Mouse (Mus musculus) G1E (cell line): ENCODE results near the gene Mrm1. TPM values are rescaled to one million over a fixed set of nuclear protein-coding genes. Genes with fewer than 3 reads are reported as not detected.

Source experiments
- ATAC-seq: 2 replicates; pipeline ENCODE4 v1.8.0; 2016; ENCODE audit warnings: mild to moderate bottlenecking; ENCODE audit not compliant: insufficient number of reproducible peaks, poor library complexity, low FRiP score, severe bottlenecking; ENCODE audit errors: extremely low read depth
- DNase-seq: peaks from one replicate; pipeline ENCODE4 v3.0.0; 2012; ENCODE audit warnings: low spot score
- H3K27me3 ChIP-seq: 2 replicates; pipeline ENCODE4 v1.6.1; 2012; ENCODE audit warnings: mild to moderate bottlenecking, low read length, inconsistent platforms; ENCODE audit not compliant: insufficient read depth
- H3K36me3 ChIP-seq: replicated peaks from 2 replicates; pipeline ENCODE3; 2012; ENCODE audit warnings: mild to moderate bottlenecking, inconsistent platforms
- H3K4me1 ChIP-seq: 2 replicates; pipeline ENCODE4 v1.6.1; 2012; ENCODE audit warnings: low read depth, low read length, inconsistent platforms, mixed read lengths; ENCODE audit not compliant: insufficient read depth
- H3K4me3 ChIP-seq: 2 replicates; pipeline ENCODE4 v1.5.1; 2012; ENCODE audit warnings: low read depth, mild to moderate bottlenecking, inconsistent platforms, low read length, moderate library complexity, mixed read lengths
- H3K9me3 ChIP-seq: replicated peaks from 2 replicates; pipeline ENCODE4 v1.6.1; 2012; ENCODE audit warnings: inconsistent platforms
- CTCF ChIP-seq: IDR thresholded peaks from 2 replicates; pipeline ENCODE4 v1.5.1; 2012; ENCODE audit warnings: low read depth, low read length, inconsistent platforms, mixed read lengths
- GATA1 ChIP-seq: IDR thresholded peaks from 2 replicates; pipeline ENCODE4 v1.6.1; 2012; ENCODE audit warnings: borderline replicate concordance, low read length, inconsistent platforms, mixed read lengths
- GATA2 ChIP-seq: IDR thresholded peaks from 2 replicates; pipeline ENCODE4 v1.6.1; 2012; ENCODE audit warnings: low read depth, low read length, inconsistent platforms, borderline replicate concordance
- POLR2AphosphoS5 ChIP-seq: IDR thresholded peaks from 2 replicates; pipeline ENCODE4 v1.6.1; 2012; ENCODE audit warnings: low read depth, low read length, inconsistent platforms; ENCODE audit not compliant: insufficient replicate concordance
- TAL1 ChIP-seq: conservative IDR thresholded peaks from 2 replicates; pipeline ENCODE4 v1.6.1; 2012; ENCODE audit warnings: low read depth, low read length, inconsistent platforms, mixed read lengths
- polyA plus RNA-seq: library from polyadenylated mRNA; stranded (reverse); fragments of >175 nt; gene quantifications from 2 replicates; pipeline ENCODE4 v1.2.3, GENCODE M21; 2012
- total RNA-seq, 2 experiments: library from RNA; stranded (forward) in 1 of 2; stranded (reverse) in 1 of 2; fragments of 200-1000 nt in 1 of 2; fragments of >200 nt in 1 of 2; fragmentation: Nextera tagmentation in 1 of 2; gene quantifications; 2 replicates each; pipeline ENCODE4 v1.2.3; 2014 to 2017

Mrm1 gene
- total and polyA plus RNA-seq, 3 experiments = 8.0 to 14.1 (median 9.8) TPM

GRCm38 (mm10) chr11:84765125-84765524, 54.2 kb downstream of the Mrm1 start:
- Histone ChIP-seq H3K27me3 (peaks cover 61% of the 10 kb centered on the region), H3K36me3 (no peaks in the 10 kb centered on the region), H3K4me3 (no peak overlapping the region), H3K9me3 (no peaks in the 10 kb centered on the region), H3K4me1 (peaks cover 3% of the 10 kb centered on the region; the same call in 1 of the 2 replicates)
- ATAC-seq (no peak), DNase-seq (no peak)
- no peak for TF ChIP-seq CTCF
- TF ChIP-seq TAL1 = no peak
- no peak for TF ChIP-seq GATA1
- TF ChIP-seq GATA2 = no peak
- no peak for TF ChIP-seq POLR2AphosphoS5

GRCm38 (mm10) chr11:84764527-84764961, 54.8 kb downstream of the Mrm1 start:
- DNase-seq (no peak), ATAC-seq (no peak)
- H3K9me3 ChIP-seq = no peaks in the 10 kb centered on the region
- H3K27me3 ChIP-seq = peaks cover 60% of the 10 kb centered on the region
- H3K4me1 ChIP-seq = peaks cover 3% of the 10 kb centered on the region; the same call in 1 of the 2 replicates
- no peaks in the 10 kb centered on the region for H3K36me3 ChIP-seq
- TF ChIP-seq GATA2 (no peak), POLR2AphosphoS5 (no peak), GATA1 (no peak), TAL1 (no peak), CTCF (no peak)
- no peak overlapping the region for H3K4me3 ChIP-seq

- H3K27me3 ChIP-seq = peaks cover 62% of the 10 kb centered on the region
- TF ChIP-seq GATA1 = no peak
- no peak for TF ChIP-seq POLR2AphosphoS5
- TF ChIP-seq TAL1 = no peak
- no peak for TF ChIP-seq GATA2
- TF ChIP-seq CTCF = no peak
- ATAC-seq = no peak
Observed at GRCm38 (mm10) chr11:84764116-84764515, 55.2 kb downstream of the Mrm1 start.

More at GRCm38 (mm10) chr11:84764116-84764515, 55.2 kb downstream of the Mrm1 start:
- no peaks in the 10 kb centered on the region for H3K9me3 ChIP-seq
- H3K36me3 ChIP-seq = no peaks in the 10 kb centered on the region
- DNase-seq = no peak
- H3K4me3 ChIP-seq = no peak overlapping the region
- peaks cover 3% of the 10 kb centered on the region; the same call in 1 of the 2 replicates for H3K4me1 ChIP-seq

Other genes starting within 250 kb of the Mrm1 start
- 36.6 and 180 TPM in 2 replicates for gene Dhrs11, start 9.5 kb upstream of the Mrm1 start, total RNA-seq (2014; fragmentation: Nextera tagmentation)
- gene Dhrs11, start 9.5 kb upstream of the Mrm1 start, total RNA-seq (2017) = 12.1 and 16.7 TPM in 2 replicates
- gene Dhrs11, start 9.5 kb upstream of the Mrm1 start, polyA plus RNA-seq = 7.0 and 7.7 TPM in 2 replicates
- gene Ggnbp2, start 51.3 kb upstream of the Mrm1 start, total RNA-seq (2014; fragmentation: Nextera tagmentation) = 170 and 191 TPM in 2 replicates
- 127 and 156 TPM in 2 replicates for gene Ggnbp2, start 51.3 kb upstream of the Mrm1 start, total RNA-seq (2017)
- 126 and 142 TPM in 2 replicates for gene Ggnbp2, start 51.3 kb upstream of the Mrm1 start, polyA plus RNA-seq
- gene Myo19, start 60.6 kb upstream of the Mrm1 start, total RNA-seq (2014; fragmentation: Nextera tagmentation) = 8.5 and 8.9 TPM in 2 replicates
- 5.2 and 6.0 TPM in 2 replicates for gene Myo19, start 60.6 kb upstream of the Mrm1 start, total RNA-seq (2017)
- 15.5 and 22.6 TPM in 2 replicates for gene Myo19, start 60.6 kb upstream of the Mrm1 start, polyA plus RNA-seq
- 13.7 and 19.3 TPM in 2 replicates for gene Pigw, start 60.8 kb upstream of the Mrm1 start, total RNA-seq (2014; fragmentation: Nextera tagmentation)
- gene Pigw, start 60.8 kb upstream of the Mrm1 start, total RNA-seq (2017) = 8.4 and 11.4 TPM in 2 replicates
- gene Pigw, start 60.8 kb upstream of the Mrm1 start, polyA plus RNA-seq = 2.2 and 3.4 TPM in 2 replicates
- 16.6 and 22.1 TPM in 2 replicates for gene Znhit3, start 96.9 kb upstream of the Mrm1 start, total RNA-seq (2014; fragmentation: Nextera tagmentation)
- gene Znhit3, start 96.9 kb upstream of the Mrm1 start, total RNA-seq (2017) = 40.2 and 44.2 TPM in 2 replicates
- 2.2 and 2.4 TPM in 2 replicates for gene Znhit3, start 96.9 kb upstream of the Mrm1 start, polyA plus RNA-seq
- gene Car4, start 138.3 kb upstream of the Mrm1 start, total RNA-seq (2014; fragmentation: Nextera tagmentation) = not detected in 2 replicates
- 0.17 TPM in 1 of 2 replicates, not detected in the other for gene Car4, start 138.3 kb upstream of the Mrm1 start, total RNA-seq (2017)
- not detected in 2 replicates for gene Car4, start 138.3 kb upstream of the Mrm1 start, polyA plus RNA-seq